Mouse (Mus musculus) B cell, adult 67 days (primary cell): ENCODE measurements around the gene Ccdc7a. TPM values are rescaled to one million over a fixed set of nuclear protein-coding genes. Genes with fewer than 3 reads are reported as not detected.

Experiments
- total RNA-seq, 2 experiments: library from RNA; stranded (reverse); gene quantifications; 4 replicates each; pipeline ENCODE4 v1.2.4; 2023

Gene Ccdc7a
- not detected for total RNA-seq

DNA sequence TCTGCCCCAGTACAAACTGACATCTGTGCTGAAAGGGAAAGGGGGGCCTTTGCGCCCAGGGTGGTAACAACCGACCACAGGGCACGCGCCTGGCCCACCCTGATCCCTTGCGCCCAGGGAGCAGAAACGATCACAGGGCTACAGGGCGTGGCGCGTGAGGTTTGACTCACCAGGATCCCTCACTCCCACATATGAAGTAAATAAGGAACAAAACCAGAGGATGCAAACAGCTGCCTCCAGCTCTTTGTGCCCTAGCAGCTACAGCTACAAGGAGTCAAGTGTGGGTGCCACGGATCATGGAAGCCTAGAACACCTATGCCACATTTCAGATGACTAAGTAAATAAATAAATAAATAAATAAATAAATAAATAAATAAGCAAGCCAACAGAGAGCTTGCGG is at the start of gene Ccdc7a:
Ccdc7a (minus strand) TSS at position 101 of the 400 bp plus-strand sequence.

DNA sequence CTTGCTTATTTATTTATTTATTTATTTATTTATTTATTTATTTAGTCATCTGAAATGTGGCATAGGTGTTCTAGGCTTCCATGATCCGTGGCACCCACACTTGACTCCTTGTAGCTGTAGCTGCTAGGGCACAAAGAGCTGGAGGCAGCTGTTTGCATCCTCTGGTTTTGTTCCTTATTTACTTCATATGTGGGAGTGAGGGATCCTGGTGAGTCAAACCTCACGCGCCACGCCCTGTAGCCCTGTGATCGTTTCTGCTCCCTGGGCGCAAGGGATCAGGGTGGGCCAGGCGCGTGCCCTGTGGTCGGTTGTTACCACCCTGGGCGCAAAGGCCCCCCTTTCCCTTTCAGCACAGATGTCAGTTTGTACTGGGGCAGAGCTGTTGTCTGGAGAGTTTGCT is 1.5 kb upstream of the Ccdc7a start, which contains the start of gene Ccdc7b:
Ccdc7b (plus strand) TSS at position 301 of the 400 bp plus-strand sequence.

GRCm38 (mm10) chr8:128798594-128798993 is 266.7 kb downstream of the Ccdc7a start, which contains the start of gene Gm3952:
Gene Gm3952 (minus strand): TSS chr8:128798694.

DNA sequence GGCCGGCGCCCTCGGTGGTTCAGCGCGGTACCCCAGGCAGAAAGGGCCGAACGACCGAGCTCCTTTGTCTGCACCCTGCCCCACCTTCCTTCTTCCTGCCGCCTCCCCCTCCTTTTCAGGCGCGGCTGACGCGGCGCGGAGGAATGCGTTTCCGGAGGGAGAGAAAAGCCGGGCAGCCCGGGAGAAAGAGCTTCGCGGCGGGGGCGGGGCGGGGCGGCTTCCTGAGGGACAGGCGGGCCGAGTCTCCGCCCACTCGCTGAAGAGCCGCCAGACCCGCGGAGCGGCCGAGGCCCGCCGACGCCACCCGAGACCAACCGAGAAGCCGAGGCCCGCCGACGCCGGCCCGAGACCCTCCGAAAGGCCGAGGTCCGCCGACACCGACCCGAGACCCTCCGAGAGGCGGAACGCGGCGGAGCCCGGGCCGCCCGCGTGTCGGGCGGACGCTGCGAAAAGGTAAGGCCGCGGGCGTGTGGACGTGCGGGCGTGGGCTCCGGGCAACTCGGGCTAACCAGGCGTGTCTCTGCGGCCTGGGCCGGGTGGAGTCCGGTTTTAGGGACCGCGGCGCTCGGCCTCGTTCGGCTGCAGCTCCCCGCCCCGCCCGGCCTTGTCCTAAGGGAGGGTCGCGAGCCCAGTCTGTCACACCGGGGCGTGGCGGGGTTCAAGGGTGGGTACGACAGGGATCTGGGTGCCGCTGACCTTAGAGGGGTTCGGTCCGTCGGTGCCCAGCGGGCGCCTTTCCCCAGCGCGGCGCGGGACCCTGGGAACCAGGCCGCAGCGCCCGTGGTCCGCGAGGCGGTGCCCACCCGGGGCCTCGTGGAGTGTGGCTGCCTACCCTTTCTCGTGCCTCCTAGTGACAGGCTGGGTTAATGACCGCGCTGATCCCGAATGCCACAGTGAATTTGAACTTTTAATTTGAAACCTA is 379.5 kb downstream of the Ccdc7a start, which contains the start of gene Itgb1:
Itgb1 (plus strand) TSS at position 148 of the 922 bp plus-strand sequence.

Other genes starting within 250 kb of the Ccdc7a start
- gene Ccdc7b, start 1.6 kb upstream of the Ccdc7a start, total RNA-seq, result not detected
- not detected for gene Gm10999, start 66.1 kb upstream of the Ccdc7a start, total RNA-seq
- gene 2610044O15Rik8, start 168.9 kb upstream of the Ccdc7a start, total RNA-seq, result 10 to 100 TPM in 1 of 2 experiments, 1 to 10 TPM in 1; 9.5 to 15.1 TPM